Mouse (Mus musculus): ENCODE measurements around the gene Kdm5a. TPM values are rescaled to one million over a fixed set of nuclear protein-coding genes. Genes with fewer than 3 reads are reported as not detected.

Gene Kdm5a
- 9.4 and 10.5 TPM in 2 replicates for polyA plus RNA-seq (2012; rRNA removed)

- TF ChIP-seq POLR2A (IDR thresholded peaks at IDR 0.05; ENCODE audit: extremely low read depth, insufficient read depth, low read length) (peak; percentile 90), CTCF (IDR thresholded peaks at IDR 0.05; ENCODE audit: extremely low read depth, insufficient read depth, low read length) (no peak)
- H3K4me3 ChIP-seq (ENCODE audit: insufficient read depth, low read length), result peak within 1 kb of the TSS; percentile 70
- no peaks in the 10 kb centered on the region; the same call in 1 of the 2 replicates for H3K4me1 ChIP-seq (ENCODE audit: control insufficient read depth, insufficient read depth, low read length)
- peak within 1 kb of the TSS; percentile 74 for H3K27ac ChIP-seq (ENCODE audit: insufficient read depth, low read length)
Observed at GRCm38 (mm10) chr6:120363688-120364522, at the start of gene Kdm5a, which contains the start of gene Ccdc77. TSS of gene Kdm5a (plus strand) at chr6:120364124. TSS of gene Ccdc77 (minus strand) at chr6:120364374.

- TF ChIP-seq CTCF (IDR thresholded peaks at IDR 0.05; ENCODE audit: extremely low read depth, insufficient read depth, low read length), result no peak
- TF ChIP-seq POLR2A (IDR thresholded peaks at IDR 0.05; ENCODE audit: extremely low read depth, insufficient read depth, low read length), result no peak
- Histone ChIP-seq H3K4me1 (ENCODE audit: control insufficient read depth, insufficient read depth, low read length) (no peaks in the 10 kb centered on the region), H3K27ac (ENCODE audit: insufficient read depth, low read length) (no peak overlapping the region), H3K4me3 (ENCODE audit: insufficient read depth, low read length) (no peak overlapping the region)
Observed at GRCm38 (mm10) chr6:120318303-120318940, 45.5 kb upstream of the Kdm5a start.

GRCm38 (mm10) chr6:120319129-120319528, 44.8 kb upstream of the Kdm5a start:
- TF ChIP-seq POLR2A (IDR thresholded peaks at IDR 0.05; ENCODE audit: extremely low read depth, insufficient read depth, low read length) (no peak), CTCF (IDR thresholded peaks at IDR 0.05; ENCODE audit: extremely low read depth, insufficient read depth, low read length) (no peak)
- Histone ChIP-seq H3K4me1 (ENCODE audit: control insufficient read depth, insufficient read depth, low read length) (no peaks in the 10 kb centered on the region), H3K4me3 (ENCODE audit: insufficient read depth, low read length) (no peak overlapping the region), H3K27ac (ENCODE audit: insufficient read depth, low read length) (no peak overlapping the region)

GRCm38 (mm10) chr6:120320369-120320768, 43.6 kb upstream of the Kdm5a start:
- H3K4me3 ChIP-seq (ENCODE audit: insufficient read depth, low read length), result no peak overlapping the region
- no peaks in the 10 kb centered on the region for H3K4me1 ChIP-seq (ENCODE audit: control insufficient read depth, insufficient read depth, low read length)
- TF ChIP-seq CTCF (IDR thresholded peaks at IDR 0.05; ENCODE audit: extremely low read depth, insufficient read depth, low read length) (no peak), POLR2A (IDR thresholded peaks at IDR 0.05; ENCODE audit: extremely low read depth, insufficient read depth, low read length) (no peak)
- no peak overlapping the region for H3K27ac ChIP-seq (ENCODE audit: insufficient read depth, low read length)

- no peak overlapping the region for H3K4me3 ChIP-seq (ENCODE audit: insufficient read depth, low read length)
- H3K27ac ChIP-seq (ENCODE audit: insufficient read depth, low read length), result no peak overlapping the region
- no peaks in the 10 kb centered on the region for H3K4me1 ChIP-seq (ENCODE audit: control insufficient read depth, insufficient read depth, low read length)
- TF ChIP-seq POLR2A (IDR thresholded peaks at IDR 0.05; ENCODE audit: extremely low read depth, insufficient read depth, low read length), result no peak
- peak; percentile 88 for TF ChIP-seq CTCF (IDR thresholded peaks at IDR 0.05; ENCODE audit: extremely low read depth, insufficient read depth, low read length)
Observed at GRCm38 (mm10) chr6:120324295-120324927, 39.5 kb upstream of the Kdm5a start.

GRCm38 (mm10) chr6:120332351-120332750, 31.6 kb upstream of the Kdm5a start:
- Histone ChIP-seq H3K4me1 (ENCODE audit: control insufficient read depth, insufficient read depth, low read length) (no peaks in the 10 kb centered on the region), H3K4me3 (ENCODE audit: insufficient read depth, low read length) (no peak overlapping the region), H3K27ac (ENCODE audit: insufficient read depth, low read length) (no peak overlapping the region)
- no peak for TF ChIP-seq POLR2A (IDR thresholded peaks at IDR 0.05; ENCODE audit: extremely low read depth, insufficient read depth, low read length)
- TF ChIP-seq CTCF (IDR thresholded peaks at IDR 0.05; ENCODE audit: extremely low read depth, insufficient read depth, low read length), result no peak

- Histone ChIP-seq H3K4me1 (ENCODE audit: control insufficient read depth, insufficient read depth, low read length) (no peaks in the 10 kb centered on the region), H3K4me3 (ENCODE audit: insufficient read depth, low read length) (no peak overlapping the region), H3K27ac (ENCODE audit: insufficient read depth, low read length) (no peak overlapping the region)
- TF ChIP-seq POLR2A (IDR thresholded peaks at IDR 0.05; ENCODE audit: extremely low read depth, insufficient read depth, low read length) (no peak), CTCF (IDR thresholded peaks at IDR 0.05; ENCODE audit: extremely low read depth, insufficient read depth, low read length) (no peak)
Observed at GRCm38 (mm10) chr6:120343992-120344391, 19.9 kb upstream of the Kdm5a start.

- no peak overlapping the region for H3K4me3 ChIP-seq (ENCODE audit: insufficient read depth, low read length)
- TF ChIP-seq CTCF (IDR thresholded peaks at IDR 0.05; ENCODE audit: extremely low read depth, insufficient read depth, low read length), result no peak
- no peak for TF ChIP-seq POLR2A (IDR thresholded peaks at IDR 0.05; ENCODE audit: extremely low read depth, insufficient read depth, low read length)
- no peak overlapping the region for H3K27ac ChIP-seq (ENCODE audit: insufficient read depth, low read length)
- no peaks in the 10 kb centered on the region for H3K4me1 ChIP-seq (ENCODE audit: control insufficient read depth, insufficient read depth, low read length)
Observed at GRCm38 (mm10) chr6:120349018-120349417, 14.9 kb upstream of the Kdm5a start.

GRCm38 (mm10) chr6:120356478-120356877, 7.4 kb upstream of the Kdm5a start:
- H3K27ac ChIP-seq (ENCODE audit: insufficient read depth, low read length), result no peak overlapping the region
- H3K4me3 ChIP-seq (ENCODE audit: insufficient read depth, low read length), result peak overlapping the region; percentile 3; the same call in 1 of the 2 replicates
- TF ChIP-seq POLR2A (IDR thresholded peaks at IDR 0.05; ENCODE audit: extremely low read depth, insufficient read depth, low read length) (no peak), CTCF (IDR thresholded peaks at IDR 0.05; ENCODE audit: extremely low read depth, insufficient read depth, low read length) (no peak)
- H3K4me1 ChIP-seq (ENCODE audit: control insufficient read depth, insufficient read depth, low read length), result no peaks in the 10 kb centered on the region
